Mouse (Mus musculus) E14TG2a.4 (cell line): ENCODE data around the gene Svs4.
"Not testable (repeated sequence)": the region's sequence is repeated elsewhere in the genome, so short reads cannot be mapped to it uniquely, and the experiment has no call there.

Experiments
- CTCF ChIP-seq: conservative IDR thresholded peaks from 2 replicates; pipeline ENCODE4 v1.5.1; 2014; ENCODE audit warnings: low read length
- NANOG ChIP-seq: IDR thresholded peaks from 2 replicates; pipeline ENCODE4 v1.6.1; 2014; ENCODE audit warnings: borderline replicate concordance, low read length, mixed read lengths
- POU5F1 ChIP-seq: IDR thresholded peaks from 2 replicates; pipeline ENCODE4 v1.6.1; 2014; ENCODE audit warnings: low read length, borderline replicate concordance

- not testable (repeated sequence) for TF ChIP-seq CTCF, NANOG, POU5F1
These were observed 10.7 kb upstream of the Svs4 start, which contains the start of gene Svs3a for GRCm38 (mm10) chr2:164288968-164289367.
